Mouse (Mus musculus) lung, postnatal 4 days (tissue): Measurements from ENCODE around the gene Acy3.

Experiments used
- DNase-seq, 2 experiments: peaks; one replicate each; pipeline ENCODE4 v3.0.0; 2021

The Acy3 gene

DNA sequence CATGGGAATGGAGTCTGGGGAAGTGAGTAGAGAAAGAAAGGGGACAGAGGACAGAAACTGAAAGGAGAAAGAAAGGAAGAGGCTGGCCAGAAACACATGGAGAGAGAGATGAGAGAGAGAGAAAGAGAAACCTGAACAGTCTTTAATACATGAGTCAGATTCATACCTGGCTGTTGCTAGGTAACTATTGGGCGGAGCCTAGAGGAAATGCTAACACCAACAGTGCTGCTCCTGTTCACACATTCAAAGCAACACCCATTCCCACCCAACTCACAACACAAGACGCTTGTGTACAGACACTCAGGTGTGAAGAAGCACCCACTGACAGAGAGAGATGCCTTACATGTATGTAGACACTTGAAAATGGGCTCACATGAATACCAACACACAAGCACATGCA is 10.5 kb upstream of the Acy3 start:
- no peak for DNase-seq

DNA sequence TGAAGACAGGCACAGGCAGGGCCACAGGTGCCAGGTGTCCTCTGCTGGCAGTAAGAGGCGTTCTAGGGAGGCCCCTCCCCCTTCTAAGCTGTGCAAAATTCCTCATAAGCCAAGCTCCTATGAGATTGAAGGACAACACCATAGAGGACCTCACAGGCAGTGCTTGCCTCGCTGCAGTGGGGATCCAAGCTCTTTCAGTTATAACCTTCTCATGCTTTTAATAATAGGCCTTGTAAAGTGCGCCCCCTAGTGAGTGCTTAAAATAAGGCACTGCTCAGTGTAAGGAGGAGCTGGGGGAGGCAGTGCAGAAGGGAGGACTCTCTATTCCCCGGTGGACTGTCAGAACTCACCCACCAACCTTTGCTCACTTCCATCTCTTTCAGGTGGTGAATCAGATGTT is 6.1 kb upstream of the Acy3 start:
- peak in 1 of 2 experiments; percentile 86 for DNase-seq

DNA sequence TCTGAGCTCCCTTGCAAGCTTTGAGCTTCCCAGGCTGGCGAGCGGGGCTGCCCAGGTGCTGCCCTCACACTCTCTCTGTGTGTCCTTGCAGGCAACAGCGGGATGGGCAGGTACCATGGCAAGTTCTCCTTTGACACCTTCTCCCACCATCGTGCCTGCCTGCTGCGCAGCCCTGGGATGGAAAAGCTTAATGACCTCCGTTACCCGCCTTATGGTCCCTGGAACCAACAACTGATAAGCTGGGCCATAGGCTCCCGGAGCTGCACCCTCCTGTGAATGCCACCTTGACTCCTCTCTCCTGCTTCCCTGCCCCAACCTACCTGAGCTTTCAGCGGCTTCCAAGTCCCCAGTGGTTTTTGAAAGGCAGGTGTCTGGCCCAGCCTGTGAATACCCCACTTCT is 5.5 kb upstream of the Acy3 start:
- no peak for DNase-seq

DNA sequence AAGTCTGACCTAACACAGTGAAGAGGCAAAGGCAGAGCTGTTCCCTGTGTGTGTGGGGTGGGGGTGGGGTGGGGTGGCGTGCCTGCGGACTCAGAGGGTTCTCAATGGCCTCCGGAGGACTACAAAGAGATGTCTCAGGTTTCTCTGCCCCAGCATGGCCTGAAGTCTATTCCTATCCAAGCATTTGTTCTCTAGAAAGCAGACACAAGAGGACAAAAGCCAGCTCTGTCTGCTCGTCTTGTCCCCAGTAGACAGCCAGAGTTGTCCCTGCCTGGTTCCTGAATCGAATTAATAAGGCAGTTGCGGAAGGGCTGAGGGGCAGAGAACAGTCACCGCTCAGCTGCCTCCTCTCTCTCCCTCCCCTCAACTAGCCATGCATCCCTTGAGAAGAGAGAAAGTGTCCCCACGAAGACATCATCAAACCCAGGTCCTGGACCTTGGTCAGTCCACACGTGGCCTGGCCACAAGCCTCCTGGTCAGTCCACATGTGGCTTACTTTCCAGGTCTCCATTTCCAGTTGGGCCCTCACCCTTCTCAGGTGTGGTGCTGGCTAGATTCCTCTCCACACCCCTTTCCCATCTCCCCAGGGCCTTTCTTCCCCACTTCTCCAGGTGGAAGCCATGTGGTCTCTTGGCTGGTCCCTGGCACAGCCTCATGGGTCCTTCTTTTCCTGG is 2.7 kb upstream of the Acy3 start:
- no peak for DNase-seq

DNA sequence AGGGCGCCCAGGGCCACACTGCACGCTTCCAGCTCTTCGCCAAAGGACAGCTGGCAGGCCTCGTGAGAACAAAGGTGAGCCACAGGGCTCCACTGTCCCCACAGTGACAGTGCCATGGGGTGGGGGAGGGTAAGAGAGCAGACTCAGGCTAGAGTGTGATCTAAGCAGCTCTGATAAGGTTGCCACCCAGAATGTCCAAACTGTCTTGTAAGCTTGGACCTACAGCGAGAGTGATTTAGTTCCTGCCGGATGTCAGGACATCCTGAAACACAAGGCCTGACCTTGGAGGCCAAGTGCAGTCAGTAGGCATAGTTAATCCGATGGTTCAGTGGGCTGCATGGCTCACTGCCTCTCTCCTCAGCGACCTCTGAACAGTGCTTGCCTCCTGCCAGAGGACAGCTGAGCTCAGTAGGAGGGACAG is 1.1 kb upstream of the Acy3 start:
- DNase-seq = peak; percentile 51 to 61

DNA sequence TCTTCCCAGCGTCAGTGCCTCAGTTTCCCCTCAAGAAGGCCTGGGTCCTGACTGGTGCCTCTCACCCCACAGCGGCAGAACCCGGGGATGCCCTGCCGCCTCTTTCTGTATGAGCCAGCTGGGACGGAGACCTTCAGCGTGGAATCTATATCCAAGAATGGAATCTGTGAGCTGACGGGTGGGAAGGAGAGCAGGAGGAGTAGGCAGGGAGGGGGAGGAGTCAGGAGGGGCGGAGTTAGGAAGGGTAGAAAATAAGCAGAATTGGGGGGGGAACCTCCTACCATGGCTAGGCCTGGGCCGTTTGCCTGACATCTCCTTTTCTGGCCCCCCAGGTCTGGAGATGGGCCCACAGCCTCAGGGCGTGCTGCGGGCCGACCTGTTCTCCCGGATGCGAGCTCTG is 1.7 kb downstream of the Acy3 start:
- DNase-seq = no peak

DNA sequence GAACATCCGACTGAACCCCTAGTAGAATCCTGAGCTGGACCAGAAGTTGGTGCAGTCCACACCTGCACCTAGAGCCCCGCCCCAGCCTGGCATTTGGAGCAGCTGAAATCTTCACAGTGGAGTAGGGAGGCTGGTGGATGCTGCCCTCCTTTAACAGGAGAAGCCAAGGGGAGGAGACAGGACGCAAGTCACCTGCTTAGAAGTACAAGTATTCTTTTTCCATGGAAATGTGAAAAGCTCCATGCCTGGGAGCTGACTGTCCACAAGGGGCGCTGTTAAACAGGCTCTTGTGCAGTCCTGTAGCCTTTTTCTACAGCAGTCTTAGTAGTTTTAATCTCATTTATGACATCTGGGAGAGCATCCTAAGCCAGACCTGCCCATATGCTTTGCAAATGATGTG is 2.4 kb downstream of the Acy3 start:
- DNase-seq = no peak

DNA sequence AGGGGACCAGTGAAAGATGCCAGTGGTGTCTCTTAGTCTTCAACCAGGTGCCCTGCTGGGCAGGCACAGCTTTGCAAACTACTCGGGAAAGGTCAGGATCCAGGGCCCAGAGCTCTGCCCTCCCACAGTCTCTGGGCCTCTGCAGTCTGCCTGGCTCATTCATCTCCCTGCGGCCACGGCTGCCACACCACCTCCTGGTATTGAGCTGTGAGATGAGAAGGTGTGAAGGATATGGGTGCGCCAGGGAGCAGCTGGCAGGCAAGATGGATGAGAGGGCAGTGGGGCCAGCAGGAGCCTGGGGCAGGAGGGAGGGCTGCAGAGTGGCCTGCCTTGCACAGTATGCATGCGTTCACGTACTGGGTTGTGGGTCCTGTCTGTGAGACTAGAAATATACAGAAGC is 4.4 kb downstream of the Acy3 start:
- DNase-seq = no peak

DNA sequence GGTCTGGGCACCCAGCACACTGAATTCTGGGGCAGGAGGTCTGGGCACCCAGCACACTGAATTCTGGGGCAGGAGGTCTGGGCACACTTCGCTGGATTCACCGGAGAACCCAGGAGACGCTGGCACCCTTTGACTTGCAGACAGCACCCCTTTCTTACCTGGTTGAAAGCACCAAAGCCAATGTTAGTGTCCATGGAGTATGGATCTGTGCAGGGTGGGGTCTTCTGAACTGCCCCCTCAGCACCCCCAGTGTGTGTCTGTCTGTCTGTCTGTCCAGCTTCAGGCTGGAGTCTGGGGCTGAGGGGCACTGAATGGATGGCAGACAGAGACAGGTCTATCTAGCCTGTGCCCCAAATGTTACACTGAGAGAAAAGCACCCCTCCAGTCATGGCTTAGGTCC is 5.2 kb downstream of the Acy3 start:
- DNase-seq = no peak

DNA sequence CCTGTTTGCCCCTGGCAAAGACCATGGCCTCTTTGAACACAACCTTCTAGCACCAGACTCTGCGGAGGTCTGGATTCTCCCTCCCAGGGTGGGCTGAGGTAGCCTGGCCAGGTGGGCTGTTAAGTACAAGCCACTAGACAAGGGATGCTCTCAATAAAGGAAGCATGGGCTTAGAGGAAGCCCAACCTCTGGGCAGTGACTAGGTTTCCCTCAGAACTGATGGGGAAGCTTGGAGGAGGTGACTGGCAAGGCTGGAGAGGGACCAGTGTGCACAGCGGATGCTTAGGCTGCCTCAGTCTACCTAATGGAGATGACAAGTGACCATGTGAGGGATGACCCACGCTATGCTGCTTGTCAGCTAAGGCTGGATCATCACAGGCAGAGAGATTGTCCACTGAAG is 5.6 kb downstream of the Acy3 start:
- no peak for DNase-seq

DNA sequence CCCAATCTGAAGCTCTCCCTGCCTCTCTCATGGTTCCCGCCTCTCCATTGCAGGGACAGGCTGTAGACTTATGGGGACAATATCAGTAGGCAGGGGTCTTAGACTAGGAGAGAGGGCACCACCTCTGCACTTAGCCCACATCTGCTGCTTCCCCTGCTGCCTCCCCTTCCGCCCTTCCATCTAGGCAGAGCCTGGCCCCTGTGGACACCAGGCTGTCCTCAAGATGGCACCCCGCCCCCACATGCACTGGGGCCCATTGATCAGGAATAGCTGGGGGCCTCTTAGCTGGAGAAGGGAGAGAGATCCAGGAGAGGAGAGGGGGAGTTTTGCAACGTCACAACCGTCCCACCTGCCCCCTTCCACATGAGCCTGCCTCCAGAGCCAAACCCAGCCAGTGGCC is 6.0 kb downstream of the Acy3 start, which contains the start of gene Tbx10:
Gene Tbx10 (plus strand): TSS at position 337 of the 400 bp plus-strand sequence.
- no peak for DNase-seq

DNA sequence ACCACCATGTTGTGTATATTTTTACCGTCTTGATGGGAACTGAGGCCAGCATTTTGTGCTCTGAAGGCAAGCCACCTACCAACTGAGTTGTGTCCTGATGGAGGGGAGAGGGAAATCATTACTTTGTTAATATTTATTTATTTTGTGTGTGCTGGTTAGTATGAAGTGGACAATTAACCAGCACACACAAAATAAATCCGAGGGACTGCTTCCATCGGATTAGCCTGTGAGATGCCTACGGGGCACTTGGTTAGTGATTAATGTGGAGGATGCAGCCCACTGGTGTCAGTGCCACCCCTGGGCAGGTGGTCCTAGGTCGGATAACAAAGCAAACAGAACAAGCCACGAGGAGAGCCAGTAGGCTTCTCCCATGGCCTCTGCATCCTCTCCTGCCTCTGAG is 8.6 kb downstream of the Acy3 start:
- no peak for DNase-seq

DNA sequence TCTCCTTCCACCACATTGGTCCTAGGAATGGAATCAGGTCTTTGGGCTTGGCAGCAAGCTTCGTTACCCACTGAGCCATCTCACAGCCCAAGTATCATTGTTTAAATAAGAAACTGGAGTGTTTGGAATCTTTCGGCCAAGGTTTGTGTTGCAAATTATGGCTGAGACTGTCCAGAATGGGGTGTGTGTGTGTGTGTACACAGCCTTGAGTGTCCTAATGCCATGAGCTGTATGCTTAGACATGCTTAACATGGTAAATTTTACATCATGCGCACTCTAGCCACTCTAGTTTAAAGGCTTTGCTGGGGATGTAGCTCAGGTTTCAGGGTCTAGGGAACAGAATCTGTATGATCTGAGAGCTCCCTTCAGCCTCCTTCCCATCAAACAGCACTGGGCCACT is 9.1 kb downstream of the Acy3 start:
- DNase-seq = no peak

DNA sequence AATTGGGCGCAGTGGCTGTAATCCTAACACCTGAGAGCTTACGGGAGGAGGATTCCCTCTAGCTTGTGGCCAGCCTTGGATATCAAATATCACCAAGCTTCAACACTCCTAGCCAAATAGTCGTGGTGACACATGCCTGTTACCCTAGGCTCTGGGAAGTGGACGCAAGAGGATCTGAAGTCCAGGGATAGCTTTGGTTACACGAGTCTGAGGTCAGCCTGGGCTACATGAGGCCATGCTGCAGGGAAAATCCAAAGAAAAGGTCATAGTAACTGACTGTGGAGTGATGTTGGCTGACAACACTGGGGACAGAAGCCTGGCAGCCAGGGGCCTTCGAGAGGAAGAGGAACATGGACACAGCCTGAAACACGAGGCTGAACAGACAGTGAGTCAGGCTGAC is 9.7 kb downstream of the Acy3 start:
- no peak for DNase-seq

DNA sequence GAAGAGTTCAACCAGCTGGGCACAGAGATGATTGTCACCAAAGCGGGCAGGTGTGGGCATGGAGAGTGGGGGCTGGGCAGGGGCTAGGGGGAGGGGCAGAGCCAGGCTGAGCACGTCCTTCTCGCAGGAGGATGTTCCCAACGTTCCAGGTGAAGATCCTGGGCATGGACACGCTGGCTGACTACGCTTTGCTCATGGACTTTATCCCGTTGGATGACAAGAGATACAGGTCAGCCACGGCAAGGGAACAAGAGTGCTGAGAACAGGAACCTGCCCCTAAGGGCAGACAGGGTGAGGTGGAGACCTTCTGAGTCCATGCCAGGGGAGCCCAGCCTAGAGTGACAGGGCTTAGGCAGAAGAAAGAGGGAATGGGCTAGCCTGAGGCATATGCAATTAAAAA is 10.4 kb downstream of the Acy3 start:
- no peak for DNase-seq

DNA sequence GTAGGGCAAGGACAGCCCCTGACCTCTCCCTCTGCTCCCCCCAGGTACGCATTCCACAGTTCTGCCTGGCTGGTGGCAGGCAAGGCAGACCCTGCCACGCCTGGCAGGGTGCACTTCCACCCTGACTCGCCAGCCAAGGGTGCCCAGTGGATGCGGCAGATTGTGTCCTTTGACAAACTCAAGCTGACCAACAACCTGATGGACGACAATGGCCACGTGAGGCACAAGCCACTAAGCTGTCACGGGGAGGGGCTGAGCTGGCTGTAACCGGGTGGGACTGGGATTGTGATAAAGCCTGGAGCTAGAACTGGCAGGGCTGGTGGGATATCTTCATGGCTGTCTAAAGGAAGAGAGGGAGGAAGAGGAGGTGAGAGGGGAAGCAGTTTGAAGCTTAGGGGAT is 10.9 kb downstream of the Acy3 start:
- DNase-seq = no peak

DNA sequence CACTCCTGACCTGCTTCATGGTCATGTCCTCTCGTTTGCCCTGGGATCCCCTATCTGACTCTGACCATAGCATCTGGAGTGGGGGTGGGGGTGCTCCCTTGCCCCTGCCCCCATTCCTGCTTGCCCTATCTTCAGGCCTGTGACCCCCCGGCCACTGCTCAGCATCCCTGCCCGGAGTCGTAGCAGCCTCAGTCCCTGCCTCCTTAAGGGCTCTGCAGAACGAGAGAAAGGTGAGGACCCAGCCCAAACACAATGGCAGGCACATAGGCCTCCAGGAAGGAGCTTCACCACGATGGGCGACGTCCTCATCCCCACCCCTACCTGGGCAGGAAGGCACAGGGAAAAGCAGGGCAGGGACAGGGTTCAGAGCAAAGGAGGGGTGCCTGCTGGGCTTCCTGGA is 12.0 kb downstream of the Acy3 start:
- no peak for DNase-seq

DNA sequence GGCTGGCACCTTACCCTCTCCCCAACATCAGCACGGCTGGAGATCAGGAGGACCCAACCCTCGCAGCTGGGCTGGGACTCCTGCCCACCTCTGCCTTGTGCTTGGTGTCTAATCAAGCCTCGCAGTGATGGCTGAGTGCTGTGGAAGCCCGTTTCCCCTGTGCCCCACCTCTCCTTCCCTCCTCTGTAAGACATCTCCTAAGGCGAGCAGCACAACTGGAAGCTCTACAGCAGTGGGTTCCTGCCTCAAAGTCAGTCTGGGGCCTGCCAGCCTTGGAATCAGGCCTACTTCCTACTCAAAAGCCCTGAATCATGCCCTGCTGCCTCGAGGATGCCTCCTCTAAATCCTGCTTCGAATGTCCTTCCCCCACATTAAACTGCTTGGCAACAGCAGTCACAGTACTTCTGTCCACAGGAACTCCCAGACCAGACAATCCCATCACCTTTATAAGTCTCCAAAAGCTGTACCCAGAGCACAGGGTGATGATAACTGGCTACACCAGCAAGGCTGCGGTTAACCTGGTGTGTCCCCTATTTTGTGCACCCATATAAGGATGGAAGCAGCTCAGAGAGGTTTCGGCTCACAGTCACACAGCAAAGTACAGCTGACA is 12.9 kb downstream of the Acy3 start:
- DNase-seq = no peak

DNA sequence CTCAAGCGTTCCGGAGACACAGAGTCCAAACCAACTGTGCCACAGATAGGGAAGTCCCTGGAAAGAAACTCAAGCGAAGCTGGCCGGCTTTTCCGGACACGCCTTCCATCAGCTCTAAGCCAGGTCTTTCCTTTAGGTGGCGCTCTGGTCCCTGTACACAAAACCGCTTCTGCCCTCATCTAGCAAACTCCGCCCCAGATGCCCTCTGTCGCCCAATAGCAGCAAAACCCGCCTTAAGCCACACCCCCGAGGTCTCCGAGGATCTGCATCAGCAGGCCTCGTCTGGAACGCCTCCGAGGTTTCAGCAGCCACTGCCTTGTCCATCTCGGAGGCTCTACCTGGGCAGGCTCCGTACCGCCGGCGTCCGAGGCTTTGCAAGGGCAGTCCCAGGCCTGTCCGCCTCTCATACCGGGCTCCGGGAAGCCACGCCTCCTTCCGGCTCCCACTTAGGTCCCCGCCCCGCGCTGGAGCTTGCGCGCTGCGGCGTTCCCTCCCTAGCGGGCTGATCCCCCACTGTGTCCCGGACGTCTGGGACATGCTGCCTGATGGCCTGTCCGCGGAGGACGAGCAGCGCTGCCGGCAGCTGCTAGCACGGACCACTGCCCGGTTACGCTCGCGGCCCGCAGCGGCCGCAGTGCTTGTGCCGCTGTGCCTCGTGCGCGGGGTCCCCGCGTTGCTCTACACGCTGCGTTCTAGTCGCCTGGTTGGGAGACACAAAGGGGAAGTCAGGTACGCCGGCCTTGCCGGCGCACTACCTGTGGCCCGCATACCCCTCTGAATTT is 13.9 kb downstream of the Acy3 start, which contains the start of the genes Nudt8 and Gm49405:
Gene Nudt8 (plus strand): TSS at position 462 of the 782 bp plus-strand sequence.
Gene Gm49405 (plus strand): TSS at position 508 of the 782 bp plus-strand sequence.
- DNase-seq = peak; percentile 96 to 97

DNA sequence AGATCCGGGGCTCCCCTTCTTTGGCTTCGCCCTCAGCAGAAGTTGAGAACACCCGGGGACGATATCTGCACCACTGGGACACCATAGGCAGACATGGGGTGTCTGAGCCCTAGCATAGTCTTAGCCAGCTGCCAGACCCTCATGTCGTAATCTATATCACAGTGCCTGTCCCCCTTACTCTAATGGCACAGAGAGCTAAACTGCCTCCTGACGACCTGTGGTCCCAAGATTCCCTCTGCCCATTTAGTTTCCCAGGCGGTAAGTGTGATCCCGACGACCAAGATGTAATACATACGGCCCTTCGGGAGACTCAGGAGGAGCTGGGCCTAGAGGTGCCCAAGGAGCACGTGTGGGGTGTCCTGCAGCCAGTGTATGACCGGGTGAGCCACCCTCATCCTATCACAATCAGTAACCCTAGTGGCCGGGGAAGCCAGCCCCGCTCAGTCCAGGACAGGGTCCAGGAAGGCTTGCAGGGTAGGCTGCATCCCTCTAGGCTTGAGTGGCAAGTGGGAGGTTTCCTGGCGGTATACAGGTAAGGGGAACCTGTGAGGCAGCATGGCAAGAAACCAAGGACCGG is 14.7 kb downstream of the Acy3 start:
- DNase-seq = no peak

DNA sequence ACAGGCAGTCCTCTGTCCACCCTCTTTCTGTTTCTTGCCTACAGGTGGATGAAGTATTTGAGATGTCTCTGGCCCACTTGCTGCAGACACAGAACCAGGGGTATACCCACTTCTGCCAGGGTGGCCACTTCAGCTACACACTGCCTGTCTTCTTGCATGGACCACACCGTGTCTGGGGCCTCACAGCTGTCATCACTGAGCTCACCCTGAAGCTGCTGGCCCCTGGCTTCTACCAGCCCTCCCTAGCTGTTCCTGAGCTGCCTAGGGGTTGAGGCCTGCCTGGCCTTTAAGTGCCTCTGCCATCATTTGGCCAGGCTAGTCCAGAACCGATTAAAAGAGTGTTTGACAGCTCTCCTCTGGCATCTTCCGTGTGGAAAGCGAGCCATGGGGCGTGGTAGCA is 15.4 kb downstream of the Acy3 start:
- no peak for DNase-seq

DNA sequence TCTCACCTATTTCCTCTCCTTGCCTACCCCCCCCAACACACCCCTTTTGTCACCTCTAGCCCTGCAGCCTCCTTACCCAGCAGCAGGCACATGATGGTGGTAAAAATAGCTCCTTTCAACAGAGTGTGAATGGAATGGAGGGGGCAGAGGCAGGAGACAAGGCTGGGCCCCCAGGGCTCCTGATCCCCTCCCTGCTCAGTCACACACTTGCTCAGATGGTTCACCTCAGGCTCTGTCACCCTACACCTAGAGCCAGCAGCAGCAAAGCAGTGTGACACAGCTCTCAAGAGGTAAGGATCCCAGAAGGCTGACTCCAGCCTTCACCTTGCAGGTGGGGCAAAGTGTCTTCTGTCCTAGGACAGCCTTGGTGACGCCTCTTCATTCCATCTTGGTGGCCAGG is 16.7 kb downstream of the Acy3 start, which contains the start of gene Doc2g:
Gene Doc2g (plus strand): TSS at position 202 of the 400 bp plus-strand sequence.
- no peak for DNase-seq

DNA sequence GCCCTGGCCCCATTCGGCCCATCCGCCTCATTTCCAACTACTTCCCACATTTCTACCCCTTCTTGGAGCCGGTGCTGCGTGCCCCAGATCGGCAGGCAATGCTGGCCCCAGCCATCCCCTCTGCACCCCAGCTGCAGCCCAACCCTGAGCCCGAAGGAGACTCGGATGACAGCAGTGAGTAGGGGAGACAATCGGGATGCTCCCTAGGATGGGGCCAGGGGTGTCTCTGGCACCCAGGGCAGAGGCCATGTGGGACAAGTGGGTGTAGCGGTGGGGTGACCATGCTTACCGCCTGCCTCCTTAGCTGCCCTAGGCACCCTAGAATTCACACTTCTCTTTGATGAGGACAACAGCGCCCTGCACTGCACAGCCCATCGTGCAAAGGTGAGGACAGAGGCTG is 17.3 kb downstream of the Acy3 start:
- no peak for DNase-seq

DNA sequence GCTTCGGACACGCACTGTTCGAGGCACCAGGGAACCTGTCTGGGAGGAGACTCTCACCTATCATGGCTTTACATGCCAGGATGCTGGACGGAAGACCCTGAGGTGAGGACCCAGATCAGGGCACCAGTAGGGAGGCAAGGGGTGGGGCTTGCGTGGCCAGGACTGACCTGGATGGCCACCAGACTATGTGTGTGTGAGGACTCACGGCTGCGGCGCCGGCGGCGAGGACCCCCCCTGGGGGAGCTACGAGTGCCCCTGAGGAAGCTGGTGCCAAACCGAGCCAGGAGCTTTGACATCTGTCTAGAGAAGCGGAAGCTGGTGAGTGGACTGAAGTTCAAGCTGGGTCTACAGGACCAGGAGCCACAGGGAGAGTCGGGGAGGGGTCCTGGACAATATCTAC is 18.0 kb downstream of the Acy3 start:
- no peak for DNase-seq
